Mouse (Mus musculus): ENCODE measurements around the gene Btnl10. TPM values are rescaled to one million over a fixed set of nuclear protein-coding genes. Genes with fewer than 3 reads are reported as not detected.

Gene Btnl10
- total and polyA plus RNA-seq, 2 experiments from 2014 or later, result 0.04 TPM; not detected in 1

DNA sequence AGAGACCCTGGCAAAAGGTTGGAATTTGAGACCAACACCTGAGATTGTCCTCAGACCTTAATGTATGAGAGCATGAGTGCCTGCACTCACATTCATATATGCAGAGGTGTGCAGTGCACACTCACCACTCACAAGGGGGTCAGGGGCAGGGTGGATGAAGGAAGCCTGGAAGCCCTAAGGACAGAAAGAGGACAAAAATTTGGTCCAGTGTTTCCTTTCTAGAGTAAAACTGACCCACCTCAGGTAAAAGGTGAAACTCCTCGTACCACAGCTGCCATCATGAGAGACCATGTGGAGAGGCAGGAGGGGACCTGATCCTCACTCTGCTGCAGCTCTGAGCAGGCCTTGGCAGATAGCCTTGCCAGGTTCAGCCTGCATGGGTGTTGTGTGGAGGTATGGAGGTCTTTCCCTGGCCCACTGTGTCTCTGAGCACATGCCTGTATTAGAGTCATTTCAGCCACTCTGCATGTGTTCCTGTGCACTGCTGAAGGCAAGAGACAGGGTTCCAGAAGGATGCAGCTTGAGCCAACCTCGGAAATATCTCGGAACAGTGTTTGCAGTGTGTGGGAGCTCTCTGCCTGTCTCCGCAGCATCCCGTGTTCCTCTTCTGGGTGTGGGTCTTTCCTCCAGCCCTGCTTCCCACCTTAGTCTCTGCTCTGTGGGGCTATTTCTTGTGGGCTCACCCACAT is 39.7 kb downstream of the Btnl10 start:
- H3K27me3 ChIP-seq (ENCODE audit: insufficient read depth, low read length), result no peaks in the 10 kb centered on the region
- H3K4me1 ChIP-seq (ENCODE audit: insufficient read depth, low read length), result peaks cover 17% of the 10 kb centered on the region
- no peaks in the 10 kb centered on the region for H3K9me3 ChIP-seq (ENCODE audit: low read length)
- ATAC-seq (no peak), DNase-seq (ENCODE audit: low spot score) (no peak)
- no peak for TF ChIP-seq CTCF (IDR thresholded peaks at IDR 0.05; ENCODE audit: low read depth)
- H3K9ac ChIP-seq (replicated peaks; ENCODE audit: low read length), result peak overlapping the region; percentile 90
- H3K36me3 ChIP-seq (ENCODE audit: insufficient read depth, low read length), result no peaks in the 10 kb centered on the region
- H3K4me2 ChIP-seq (ENCODE audit: low read depth, low read length), result peak overlapping the region; percentile 82
- peak overlapping the region; percentile 26; the same call in 1 of the 2 replicates for H3K27ac ChIP-seq
- 75% methylated on average over 5 of the region's 5 CpGs for WGBS
- H3K4me3 ChIP-seq (ENCODE audit: low read length), result peak overlapping the region; percentile 89

- Histone ChIP-seq H3K36me3 (ENCODE audit: insufficient read depth, low read length) (no peaks in the 10 kb centered on the region), H3K4me3 (ENCODE audit: low read length) (no peak overlapping the region), H3K27me3 (ENCODE audit: insufficient read depth, low read length) (no peaks in the 10 kb centered on the region), H3K4me2 (ENCODE audit: low read depth, low read length) (peak overlapping the region; percentile 82; the same call in 1 of the 2 replicates), H3K4me1 (ENCODE audit: insufficient read depth, low read length) (peaks cover 17% of the 10 kb centered on the region), H3K9me3 (ENCODE audit: low read length) (no peaks in the 10 kb centered on the region), H3K27ac (no peak overlapping the region), H3K9ac (replicated peaks; ENCODE audit: low read length) (no peak overlapping the region)
- no peak for TF ChIP-seq CTCF (IDR thresholded peaks at IDR 0.05; ENCODE audit: low read depth)
- ATAC-seq (no peak), DNase-seq (ENCODE audit: low spot score) (no peak)
- WGBS, result 87% methylated on average over 6 of the region's 6 CpGs
Observed at GRCm38 (mm10) chr11:58958536-58958935, 40.8 kb downstream of the Btnl10 start.

GRCm38 (mm10) chr11:58959186-58959825 is 41.6 kb downstream of the Btnl10 start:
- Histone ChIP-seq H3K4me1 (ENCODE audit: insufficient read depth, low read length) (peaks cover 17% of the 10 kb centered on the region), H3K9me3 (ENCODE audit: low read length) (no peaks in the 10 kb centered on the region), H3K4me2 (ENCODE audit: low read depth, low read length) (peak overlapping the region; percentile 78), H3K4me3 (ENCODE audit: low read length) (peak overlapping the region; percentile 48), H3K9ac (replicated peaks; ENCODE audit: low read length) (peak overlapping the region; percentile 57), H3K36me3 (ENCODE audit: insufficient read depth, low read length) (no peaks in the 10 kb centered on the region), H3K27ac (peak overlapping the region; percentile 77), H3K27me3 (ENCODE audit: insufficient read depth, low read length) (no peaks in the 10 kb centered on the region)
- no peak for TF ChIP-seq CTCF (IDR thresholded peaks at IDR 0.05; ENCODE audit: low read depth)
- WGBS, result 33% methylated on average over 15 of the region's 15 CpGs
- ATAC-seq (no peak), DNase-seq (ENCODE audit: low spot score) (no peak)

- Histone ChIP-seq H3K4me2 (ENCODE audit: low read depth, low read length) (peak overlapping the region; percentile 78), H3K4me3 (ENCODE audit: low read length) (peak overlapping the region; percentile 48), H3K27ac (peak overlapping the region; percentile 77), H3K36me3 (ENCODE audit: insufficient read depth, low read length) (no peaks in the 10 kb centered on the region), H3K9ac (replicated peaks; ENCODE audit: low read length) (peak overlapping the region; percentile 57), H3K27me3 (ENCODE audit: insufficient read depth, low read length) (no peaks in the 10 kb centered on the region), H3K9me3 (ENCODE audit: low read length) (no peaks in the 10 kb centered on the region), H3K4me1 (ENCODE audit: insufficient read depth, low read length) (peaks cover 17% of the 10 kb centered on the region)
- under 1% methylated on average over 40 of the region's 40 CpGs for WGBS
- TF ChIP-seq CTCF (IDR thresholded peaks at IDR 0.05; ENCODE audit: low read depth), result peak; percentile 57
- peak; percentile 90 for DNase-seq (ENCODE audit: low spot score)
- ATAC-seq, result peak; percentile 92
Observed at GRCm38 (mm10) chr11:58959921-58960465, 42.3 kb downstream of the Btnl10 start.

DNA sequence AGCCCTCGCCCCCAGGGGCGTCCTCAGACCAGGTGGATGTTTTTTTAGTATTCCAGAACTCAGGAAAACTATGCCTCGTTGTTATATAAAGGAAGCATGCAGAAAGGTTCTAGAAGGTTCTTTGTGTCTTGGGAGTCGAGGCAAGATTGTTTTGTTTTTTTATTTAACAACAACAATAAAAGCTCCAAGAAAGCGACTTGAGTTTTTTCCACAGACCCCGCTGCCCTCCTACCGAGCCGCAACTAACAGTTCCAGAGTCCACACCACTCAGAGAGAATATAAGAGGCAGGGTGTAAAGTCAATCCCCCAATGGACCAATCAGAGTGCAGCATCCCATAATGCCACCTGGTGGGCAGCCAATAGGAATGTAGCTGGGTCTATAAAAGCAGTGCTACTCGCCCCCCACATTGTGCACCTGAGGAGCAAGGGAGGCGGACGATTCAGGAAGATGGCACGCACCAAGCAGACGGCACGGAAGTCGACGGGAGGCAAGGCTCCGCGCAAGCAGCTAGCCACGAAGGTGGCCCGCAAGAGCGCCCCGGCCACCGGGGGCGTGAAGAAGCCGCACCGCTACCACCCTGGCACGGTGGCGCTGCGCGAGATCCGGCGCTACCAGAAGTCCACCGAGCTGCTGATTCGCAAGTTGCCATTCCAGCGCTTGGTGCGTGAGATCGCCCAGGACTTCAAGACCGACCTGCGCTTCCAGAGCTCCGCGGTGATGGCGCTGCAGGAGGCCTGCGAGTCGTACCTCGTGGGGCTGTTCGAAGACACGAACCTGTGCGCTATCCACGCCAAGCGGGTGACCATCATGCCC is 43.9 kb downstream of the Btnl10 start:
- no peak for ATAC-seq
- H3K9me3 ChIP-seq (ENCODE audit: low read length), result no peaks in the 10 kb centered on the region
- no peak overlapping the region for H3K9ac ChIP-seq (replicated peaks; ENCODE audit: low read length)
- no peak overlapping the region for H3K4me3 ChIP-seq (ENCODE audit: low read length)
- H3K4me2 ChIP-seq (ENCODE audit: low read depth, low read length), result no peak overlapping the region
- H3K36me3 ChIP-seq (ENCODE audit: insufficient read depth, low read length), result no peaks in the 10 kb centered on the region
- no peak for TF ChIP-seq CTCF (IDR thresholded peaks at IDR 0.05; ENCODE audit: low read depth)
- no peaks in the 10 kb centered on the region for H3K27me3 ChIP-seq (ENCODE audit: insufficient read depth, low read length)
- no peak overlapping the region for H3K27ac ChIP-seq
- 68% methylated on average over 48 of the region's 50 CpGs for WGBS
- DNase-seq (ENCODE audit: low spot score), result peak; percentile 47
- H3K4me1 ChIP-seq (ENCODE audit: insufficient read depth, low read length), result peaks cover 15% of the 10 kb centered on the region

GRCm38 (mm10) chr11:58963543-58963942 is 45.8 kb downstream of the Btnl10 start:
- Histone ChIP-seq H3K9ac (replicated peaks; ENCODE audit: low read length) (no peak overlapping the region; the same call in 1 of the 2 replicates), H3K36me3 (ENCODE audit: insufficient read depth, low read length) (no peaks in the 10 kb centered on the region), H3K4me1 (ENCODE audit: insufficient read depth, low read length) (0 out of 2 replicates have a peak, but pooled peaks cover 3% of the 10 kb centered on the region), H3K9me3 (ENCODE audit: low read length) (no peaks in the 10 kb centered on the region), H3K4me2 (ENCODE audit: low read depth, low read length) (no peak overlapping the region), H3K4me3 (ENCODE audit: low read length) (no peak overlapping the region), H3K27ac (no peak overlapping the region), H3K27me3 (ENCODE audit: insufficient read depth, low read length) (no peaks in the 10 kb centered on the region)
- no peak for DNase-seq (ENCODE audit: low spot score)
- ATAC-seq, result no peak
- TF ChIP-seq CTCF (IDR thresholded peaks at IDR 0.05; ENCODE audit: low read depth), result no peak
- WGBS, result 37% methylated on average over 17 of the region's 17 CpGs

Data from hindbrain, postnatal 0 days (tissue).